Mouse (Mus musculus) MEL (cell line): Measurements from ENCODE around the gene Ilf3. TPM values are rescaled to one million over a fixed set of nuclear protein-coding genes. Genes with fewer than 3 reads are reported as not detected.

Experiments
- DNase-seq: peaks from one replicate; pipeline ENCODE4 v3.0.0; 2011; ENCODE audit warnings: low read depth, low spot score
- H3K27ac ChIP-seq: 2 replicates; pipeline ENCODE4 v1.5.1; 2012; ENCODE audit warnings: low read depth, mild to moderate bottlenecking, control low read depth, low read length, moderate library complexity; ENCODE audit not compliant: control insufficient read depth
- H3K27me3 ChIP-seq, 2 experiments: fragments of 150-350 bp in 1 of 2; sonication (generic) in 1 of 2; 2 replicates each; pipeline ENCODE4 v1.6.1; 2012; ENCODE audit warnings: low read length in 2 of 2, mild to moderate bottlenecking in 2 of 2, improper control_type of control experiment in 1 of 2, moderate library complexity in 1 of 2; ENCODE audit not compliant: insufficient read depth in 2 of 2, control insufficient read depth in 1 of 2
- H3K36me3 ChIP-seq, 2 experiments: 2 replicates each; pipeline ENCODE4 v1.6.1; 2012 to 2014; ENCODE audit warnings: low read length in 2 of 2, improper control_type of control experiment in 1 of 2, inconsistent platforms in 1 of 2, mild to moderate bottlenecking in 1 of 2; ENCODE audit not compliant: insufficient read depth in 2 of 2, control insufficient read depth in 1 of 2
- H3K4me1 ChIP-seq, 2 experiments: fragments of 150-350 bp in 1 of 2; sonication (generic) in 1 of 2; 2 replicates each; pipeline ENCODE4 v1.6.1; 2012; ENCODE audit warnings: low read length in 2 of 2, improper control_type of control experiment in 1 of 2, mild to moderate bottlenecking in 1 of 2; ENCODE audit not compliant: insufficient read depth in 2 of 2, control insufficient read depth in 1 of 2
- H3K4me3 ChIP-seq, 2 experiments: fragments of 150-350 bp in 1 of 2; sonication (generic) in 1 of 2; 2 replicates each; pipeline ENCODE4 v1.5.1; 2012; ENCODE audit warnings: low read depth in 2 of 2, low read length in 2 of 2, mild to moderate bottlenecking in 2 of 2, moderate library complexity in 2 of 2, control low read depth in 1 of 2, improper control_type of control experiment in 1 of 2; ENCODE audit not compliant: control insufficient read depth in 1 of 2, insufficient read depth in 1 of 2
- H3K79me2 ChIP-seq: 2 replicates; pipeline ENCODE4 v1.6.1; 2012; ENCODE audit warnings: mild to moderate bottlenecking, low read length, moderate library complexity; ENCODE audit not compliant: control insufficient read depth, poor library complexity, insufficient read depth
- H3K9ac ChIP-seq: 2 replicates; pipeline ENCODE4 v1.6.1; 2012; ENCODE audit warnings: low read depth, mild to moderate bottlenecking, control low read depth, low read length, moderate library complexity; ENCODE audit not compliant: control insufficient read depth, poor library complexity, severe bottlenecking
- H3K9me3 ChIP-seq: fragments of 150-350 bp; sonication (generic); replicated peaks from 2 replicates; pipeline ENCODE4 v1.6.1; 2012; ENCODE audit warnings: mild to moderate bottlenecking, low read length, improper control_type of control experiment, moderate library complexity; ENCODE audit not compliant: insufficient read depth
- BHLHE40 ChIP-seq: IDR thresholded peaks from 2 replicates; pipeline ENCODE4 v1.6.1; 2012; ENCODE audit warnings: low read depth, mild to moderate bottlenecking, inconsistent platforms, low read length, improper control_type of control experiment, borderline replicate concordance
- CHD2 ChIP-seq: IDR thresholded peaks from 2 replicates; pipeline ENCODE4 v1.6.1; 2011; ENCODE audit warnings: low read length, improper control_type of control experiment
- ELF1 ChIP-seq: IDR thresholded peaks from 2 replicates; pipeline ENCODE4 v1.6.1; 2014; ENCODE audit warnings: low read depth, mild to moderate bottlenecking, inconsistent platforms, low read length, improper control_type of control experiment, moderate library complexity
- EP300 ChIP-seq, 2 experiments: IDR thresholded peaks; 2 replicates each; pipeline ENCODE4 v1.6.1; 2011; ENCODE audit warnings: improper control_type of control experiment in 2 of 2, low read length in 2 of 2, low read depth in 1 of 2, mild to moderate bottlenecking in 1 of 2
- GABPA ChIP-seq: IDR thresholded peaks from 2 replicates; pipeline ENCODE4 v1.6.1; 2012; ENCODE audit warnings: low read depth, mild to moderate bottlenecking, inconsistent platforms, low read length, improper control_type of control experiment, moderate library complexity
- GATA1 ChIP-seq: IDR thresholded peaks from 2 replicates; pipeline ENCODE4 v1.6.1; 2011; ENCODE audit warnings: low read depth, low read length, improper control_type of control experiment
- HCFC1 ChIP-seq: IDR thresholded peaks from 2 replicates; pipeline ENCODE4 v1.6.1; 2012; ENCODE audit warnings: low read depth, mild to moderate bottlenecking, inconsistent platforms, low read length, improper control_type of control experiment, moderate library complexity
- KAT2A ChIP-seq: conservative IDR thresholded peaks from 2 replicates; pipeline ENCODE4 v1.6.1; 2012; ENCODE audit warnings: low read depth, low read length, improper control_type of control experiment, inconsistent platforms
- MAFK ChIP-seq: IDR thresholded peaks from 2 replicates; pipeline ENCODE4 v1.6.1; 2011; ENCODE audit warnings: low read depth, mild to moderate bottlenecking, low read length, improper control_type of control experiment, borderline replicate concordance
- MEF2A ChIP-seq: IDR thresholded peaks from 2 replicates; pipeline ENCODE4 v1.6.1; 2014; ENCODE audit warnings: low read depth, mild to moderate bottlenecking, inconsistent platforms, low read length, improper control_type of control experiment; ENCODE audit not compliant: poor library complexity, insufficient replicate concordance, severe bottlenecking; ENCODE audit errors: extremely low read depth
- MYB ChIP-seq: IDR thresholded peaks from 2 replicates; pipeline ENCODE4 v1.6.1; 2011; ENCODE audit warnings: mild to moderate bottlenecking, low read depth, low read length, improper control_type of control experiment
- NELFE ChIP-seq: IDR thresholded peaks from 2 replicates; pipeline ENCODE4 v1.6.1; 2011; ENCODE audit warnings: low read depth, low read length, improper control_type of control experiment
- POLR2A ChIP-seq, 2 experiments: IDR thresholded peaks; 2 replicates each; pipeline ENCODE4 v1.6.1; 2011 to 2012; ENCODE audit warnings: low read length in 2 of 2, mild to moderate bottlenecking in 2 of 2, control low read depth in 1 of 2, improper control_type of control experiment in 1 of 2, low read depth in 1 of 2, moderate library complexity in 1 of 2; ENCODE audit not compliant: control insufficient read depth in 1 of 2, insufficient read depth in 1 of 2, poor library complexity in 1 of 2
- RAD21 ChIP-seq: IDR thresholded peaks from 2 replicates; pipeline ENCODE4 v1.6.1; 2011; ENCODE audit warnings: mild to moderate bottlenecking, low read depth, low read length, improper control_type of control experiment
- SIN3A ChIP-seq: IDR thresholded peaks from 2 replicates; pipeline ENCODE4 v1.6.1; 2012; ENCODE audit warnings: low read length, improper control_type of control experiment, inconsistent platforms
- ZC3H11A ChIP-seq: IDR thresholded peaks from 2 replicates; pipeline ENCODE4 v1.6.1; 2012; ENCODE audit warnings: low read depth, mild to moderate bottlenecking, inconsistent platforms, low read length, improper control_type of control experiment
- ZKSCAN1 ChIP-seq: IDR thresholded peaks from 2 replicates; pipeline ENCODE4 v1.6.1; 2012; ENCODE audit warnings: low read depth, mild to moderate bottlenecking, inconsistent platforms, low read length, improper control_type of control experiment, moderate library complexity
- ZNF384 ChIP-seq: IDR thresholded peaks from 2 replicates; pipeline ENCODE4 v1.6.1; 2012; ENCODE audit warnings: low read depth, mild to moderate bottlenecking, inconsistent platforms, low read length, improper control_type of control experiment
- polyA plus RNA-seq, 2 experiments: library from polyadenylated mRNA; stranded (reverse) in 1 of 2; unstranded in 1 of 2; fragments of >175 nt in 1 of 2; fragments of >200 nt in 1 of 2; gene quantifications; 2 replicates each; pipeline versions ENCODE4 v1.2.1 to v1.2.4; 2012; ENCODE audit warnings: low replicate concordance in 2 of 2, low read depth in 1 of 2; ENCODE audit not compliant: insufficient read length in 2 of 2, insufficient read depth in 1 of 2, missing spikeins in 1 of 2
- total RNA-seq: library from RNA; depleted of rRNA; stranded (reverse); fragments of 300-350 nt; gene quantifications from 2 replicates; pipeline ENCODE4 v1.2.3, GENCODE M21; 2012

Gene Ilf3
- total and polyA plus RNA-seq, 3 experiments, result 67.4 to 519 (median 210) TPM

GRCm38 (mm10) chr9:21352463-21353372 is 15.0 kb upstream of the Ilf3 start (continued):
- TF ChIP-seq ZC3H11A, result no peak
- TF ChIP-seq CHD2, result no peak; the same call in 1 of the 2 replicates
- peak; percentile 89; the same call in 1 of the 2 replicates for TF ChIP-seq BHLHE40
- peak; percentile 93 for TF ChIP-seq ELF1

GRCm38 (mm10) chr9:21353373-21353686 is 14.3 kb upstream of the Ilf3 start:
- Histone ChIP-seq H3K4me1 (peaks cover 11 to 26% of the 10 kb centered on the region in 2 experiments), H3K36me3 (peaks cover 0 to 21% of the 10 kb centered on the region in 2 experiments; a peak in 3 of 4 replicates), H3K9me3 (no peaks in the 10 kb centered on the region), H3K79me2 (peaks cover 15% of the 10 kb centered on the region), H3K4me3 (peak overlapping the region; percentile 51 to 53), H3K27ac (peak overlapping the region; percentile 86), H3K27me3 (no peaks in the 10 kb centered on the region), H3K9ac (peak overlapping the region; percentile 70)
- peak; percentile 74 for DNase-seq
- TF ChIP-seq MAFK (no peak), MEF2A (no peak), HCFC1 (no peak), RAD21 (no peak), MYB (no peak), NELFE (no peak), SIN3A (no peak; the same call in 1 of the 2 replicates), ELF1 (no peak), ZNF384 (no peak)

- TF ChIP-seq GABPA (no peak), HCFC1 (no peak), KAT2A (no peak), ZKSCAN1 (no peak), GATA1 (no peak), POLR2A (IDR thresholded peaks at IDR 0.05; ENCODE audit: control insufficient read depth in 1 of 2, insufficient read depth in 1 of 2, low read depth in 1 of 2, low read length in 2 of 2, poor library complexity in 1 of 2) (0 out of 4 replicates have a peak, but pooled peaks of 1 of the 2 experiments have one; percentile 19), EP300 (IDR thresholded peaks at IDR 0.05; ENCODE audit: low read depth in 1 of 2, low read length in 2 of 2) (no peak)
- Histone ChIP-seq H3K79me2 (peaks cover 15% of the 10 kb centered on the region), H3K27ac (no peak overlapping the region), H3K4me3 (no peak overlapping the region), H3K9me3 (no peaks in the 10 kb centered on the region), H3K9ac (no peak overlapping the region), H3K27me3 (no peaks in the 10 kb centered on the region), H3K4me1 (peaks cover 11 to 26% of the 10 kb centered on the region in 2 experiments), H3K36me3 (peaks cover 0 to 21% of the 10 kb centered on the region in 2 experiments; a peak in 3 of 4 replicates)
- no peak for DNase-seq
Observed at GRCm38 (mm10) chr9:21354796-21355195, 12.9 kb upstream of the Ilf3 start.
